Mouse (Mus musculus) bone marrow macrophage, adult 2 months (primary cell): ENCODE measurements around the gene Sh3gl1. TPM values are rescaled to one million over a fixed set of nuclear protein-coding genes. Genes with fewer than 3 reads are reported as not detected.

Experiments used
- H3K27ac ChIP-seq: 2 replicates; pipeline ENCODE4 v1.5.1; 2012; ENCODE audit warnings: low read depth, low read length; ENCODE audit not compliant: insufficient read depth
- H3K4me1 ChIP-seq: 2 replicates; pipeline ENCODE4 v1.6.1; 2012; ENCODE audit warnings: low read length; ENCODE audit not compliant: control insufficient read depth, insufficient read depth
- H3K4me3 ChIP-seq: 2 replicates; pipeline ENCODE4 v1.5.1; 2012; ENCODE audit warnings: mild to moderate bottlenecking, low read length, moderate library complexity; ENCODE audit not compliant: insufficient read depth
- CTCF ChIP-seq: IDR thresholded peaks from 2 replicates; pipeline ENCODE4 v1.5.1; 2012; ENCODE audit warnings: low read depth, mild to moderate bottlenecking, low read length, moderate library complexity
- POLR2A ChIP-seq: IDR thresholded peaks from 2 replicates; pipeline ENCODE4 v1.6.1; 2012; ENCODE audit warnings: mild to moderate bottlenecking, low read depth, low read length, borderline replicate concordance
- polyA plus RNA-seq: library from polyadenylated mRNA; stranded (reverse); fragments of >200 nt; gene quantifications from 2 replicates; pipeline ENCODE4 v1.2.4, GENCODE M21; 2012; ENCODE audit not compliant: missing spikeins, insufficient read depth, insufficient read length

The Sh3gl1 gene
- polyA plus RNA-seq, 1 experiment, result 98.2 TPM

- peaks cover 7% of the 10 kb centered on the region for H3K4me1 ChIP-seq
- H3K27ac ChIP-seq, result no peak overlapping the region
- peak overlapping the region; percentile 76 for H3K4me3 ChIP-seq
- no peak for TF ChIP-seq POLR2A
- no peak for TF ChIP-seq CTCF
These were observed 26.2 kb downstream of the Sh3gl1 start for GRCm38 (mm10) chr17:56010255-56010654.

- Histone ChIP-seq H3K4me1 (peaks cover 7% of the 10 kb centered on the region), H3K4me3 (peak overlapping the region; percentile 76), H3K27ac (peak overlapping the region; percentile 42; the same call in 1 of the 2 replicates)
- TF ChIP-seq POLR2A (no peak), CTCF (no peak)
These were observed 26.5 kb downstream of the Sh3gl1 start for GRCm38 (mm10) chr17:56009962-56010240.

GRCm38 (mm10) chr17:56009088-56009961 is 27.1 kb downstream of the Sh3gl1 start:
- Histone ChIP-seq H3K27ac (peak overlapping the region; percentile 63), H3K4me1 (peaks cover 7% of the 10 kb centered on the region), H3K4me3 (peak overlapping the region; percentile 76)
- TF ChIP-seq POLR2A (peak; percentile 76), CTCF (no peak)

- TF ChIP-seq POLR2A, result no peak
- TF ChIP-seq CTCF, result 0 out of 2 replicates have a peak, but pooled peaks have one; percentile 14
These were observed 27.9 kb downstream of the Sh3gl1 start for GRCm38 (mm10) chr17:56008356-56009087.

DNA sequence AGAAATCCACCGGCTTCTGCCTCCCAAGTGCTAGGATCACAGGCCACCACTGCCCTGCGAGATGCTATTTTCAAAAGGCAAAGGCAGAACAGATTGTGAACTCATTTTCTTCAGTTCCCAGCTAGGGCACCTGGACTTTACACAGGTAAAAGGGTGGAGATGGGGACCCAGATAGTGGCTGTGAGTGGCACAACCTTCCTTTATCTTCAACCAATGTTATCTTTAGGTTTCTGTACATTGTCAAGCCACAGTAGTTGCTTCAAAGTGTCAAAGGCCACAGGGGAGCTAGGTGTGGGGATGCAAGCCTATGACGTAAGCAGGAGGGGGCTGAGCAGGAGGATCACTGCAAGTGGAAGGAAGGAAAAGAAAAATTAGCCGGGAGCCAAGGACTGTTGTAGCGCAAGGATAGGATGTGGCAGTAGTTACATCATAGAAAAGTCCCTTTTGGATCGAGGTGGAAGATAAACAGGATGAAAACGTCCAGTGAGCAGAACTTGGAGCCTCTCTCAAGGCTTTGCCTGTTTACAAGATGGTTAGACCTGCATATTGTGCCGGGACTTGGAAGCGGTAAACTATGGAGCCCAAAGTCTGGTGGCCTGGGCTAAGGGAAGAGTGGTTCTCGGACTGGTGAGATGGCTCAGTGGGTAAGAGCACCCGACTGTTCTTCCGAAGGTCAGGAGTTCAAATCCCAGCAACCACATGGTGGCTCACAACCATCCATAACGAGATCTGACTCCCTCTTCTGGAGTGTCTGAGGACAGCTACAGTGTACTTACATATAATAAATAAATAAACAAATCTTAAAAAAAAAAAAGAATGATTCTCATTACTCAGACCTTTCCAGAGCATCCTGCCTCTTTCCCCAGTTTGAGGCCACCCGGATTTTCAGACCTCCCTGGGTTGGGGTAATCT is 28.7 kb downstream of the Sh3gl1 start:
- peak overlapping the region; percentile 27 for H3K4me3 ChIP-seq
- TF ChIP-seq CTCF (no peak), POLR2A (no peak)
- H3K4me1 ChIP-seq, result peaks cover 7% of the 10 kb centered on the region
- H3K27ac ChIP-seq, result peak overlapping the region; percentile 14; the same call in 1 of the 2 replicates

More at GRCm38 (mm10) chr17:56008356-56009087, 27.9 kb downstream of the Sh3gl1 start:
- peaks cover 7% of the 10 kb centered on the region for H3K4me1 ChIP-seq
- H3K27ac ChIP-seq, result peak overlapping the region; percentile 63
- peak overlapping the region; percentile 76 for H3K4me3 ChIP-seq

DNA sequence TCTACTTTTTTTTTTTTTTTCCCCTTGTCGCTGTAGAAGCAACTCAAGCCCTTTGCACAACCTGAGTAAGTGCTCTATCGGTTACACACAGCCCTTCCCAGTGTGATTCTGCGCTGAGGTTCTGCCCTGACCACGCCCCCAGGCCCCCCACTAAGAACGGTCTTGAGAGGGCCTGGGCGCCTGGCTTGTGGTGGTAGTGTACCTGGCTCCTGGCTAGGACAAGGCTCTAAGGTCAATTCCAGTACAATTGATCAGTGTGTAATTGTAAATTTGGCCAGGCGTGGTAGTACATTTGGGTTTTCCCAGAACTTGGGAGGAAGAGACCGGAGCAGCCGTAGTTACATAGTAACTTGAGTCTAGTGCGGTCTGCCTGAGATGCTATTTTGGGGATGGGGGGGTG is 29.5 kb downstream of the Sh3gl1 start:
- Histone ChIP-seq H3K4me3 (no peak overlapping the region), H3K27ac (no peak overlapping the region), H3K4me1 (peaks cover 7% of the 10 kb centered on the region)
- TF ChIP-seq CTCF (no peak), POLR2A (no peak)

DNA sequence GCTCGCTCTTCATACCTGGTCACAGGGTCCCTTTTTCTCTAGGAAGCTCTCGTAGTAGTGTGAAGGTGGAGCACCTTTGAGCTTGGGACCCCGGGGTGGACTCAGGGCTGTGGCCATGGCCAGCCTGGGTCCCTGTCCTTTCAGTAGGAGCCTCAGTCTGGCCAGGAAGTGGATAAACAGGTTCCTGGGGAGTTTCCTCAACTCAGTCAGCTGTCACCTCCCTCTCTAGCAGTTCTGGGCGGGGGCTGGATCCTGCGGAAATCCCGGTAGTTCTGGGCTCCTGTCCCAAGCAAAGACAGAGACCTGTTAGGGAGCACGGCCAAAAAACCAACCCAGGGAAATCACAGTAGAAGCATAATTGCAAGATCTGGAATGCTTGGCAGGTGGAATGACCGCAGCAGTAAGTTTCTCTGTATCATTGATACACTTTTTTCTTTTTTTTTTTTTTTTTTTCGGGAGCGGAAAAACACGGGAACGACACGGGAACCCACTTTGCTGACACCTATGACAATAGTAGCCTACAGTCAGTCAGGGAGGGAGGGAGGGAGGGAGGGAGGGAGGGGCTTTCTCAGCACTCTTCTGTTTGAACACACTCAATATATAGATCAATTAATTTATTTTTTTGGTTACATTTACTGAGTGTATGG is 30.9 kb downstream of the Sh3gl1 start, which contains the start of the genes Stap2 and Mpnd:
Stap2 (minus strand) TSS at position 170 of the 647 bp plus-strand sequence.
Mpnd (plus strand) TSS at position 297 of the 647 bp plus-strand sequence.
- TF ChIP-seq CTCF (no peak), POLR2A (no peak)
- Histone ChIP-seq H3K4me1 (peaks cover 9% of the 10 kb centered on the region), H3K4me3 (no peak within 1 kb of the TSS), H3K27ac (no peak within 1 kb of the TSS)

GRCm38 (mm10) chr17:56003000-56003399 is 33.4 kb downstream of the Sh3gl1 start:
- Histone ChIP-seq H3K4me3 (no peak overlapping the region), H3K27ac (no peak overlapping the region), H3K4me1 (peaks cover 5% of the 10 kb centered on the region)
- TF ChIP-seq POLR2A (no peak), CTCF (no peak)
